Mouse (Mus musculus) cortical plate, adult 2 months (tissue): ENCODE measurements at regions not wholly inside any gene's neighbourhood (a gene's known extent, or its start where the extent isn't known, plus 50 kb on each side); places are given as distances from the start of the nearest gene placed in this dataset.

Experiments
- CTCF ChIP-seq: fragments of 200-500 bp; IDR thresholded peaks from 2 replicates; pipeline ENCODE4 v1.5.1; 2011; ENCODE audit warnings: mild to moderate bottlenecking, control low read depth, low read length; ENCODE audit not compliant: insufficient read depth; ENCODE audit errors: extremely low read depth
- POLR2A ChIP-seq: fragments of 200-500 bp; IDR thresholded peaks from 2 replicates; pipeline ENCODE4 v1.6.1; 2011; ENCODE audit warnings: mild to moderate bottlenecking, low read length, control low read depth; ENCODE audit not compliant: insufficient read depth; ENCODE audit errors: extremely low read depth

DNA sequence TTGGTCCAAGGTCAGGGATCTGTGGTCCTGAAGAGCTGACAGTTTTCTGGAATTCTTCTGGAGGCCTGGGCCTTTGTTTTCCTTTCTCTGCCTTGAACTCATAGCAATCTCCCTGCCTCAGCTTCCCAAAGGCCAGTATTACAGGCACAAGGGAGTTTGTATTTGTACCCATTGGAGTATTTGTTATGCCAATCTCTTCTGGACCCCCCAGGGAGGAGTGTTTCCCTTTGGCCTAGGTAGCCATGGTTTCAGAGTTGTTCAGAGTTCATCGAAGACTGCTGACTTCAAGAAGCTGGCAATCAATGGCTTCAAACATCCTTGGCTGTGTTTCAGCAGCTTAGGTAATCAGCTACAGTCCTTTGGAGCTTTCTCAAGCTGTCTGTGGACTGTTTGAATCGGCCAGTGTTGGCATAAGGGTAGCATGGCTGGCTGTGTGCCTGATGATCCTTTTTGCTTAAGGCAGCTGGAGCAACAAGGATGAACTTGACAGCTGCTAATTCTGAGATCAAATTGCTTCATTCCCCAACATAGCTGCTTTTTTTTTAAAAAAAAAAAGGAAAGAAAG lies 161.2 kb upstream of the Pja1 start:
- no peak for TF ChIP-seq CTCF
- TF ChIP-seq POLR2A: no peak
